Mouse (Mus musculus) bone marrow, adult 2 months (tissue): ENCODE measurements around the gene Nek2. TPM values are rescaled to one million over a fixed set of nuclear protein-coding genes. Genes with fewer than 3 reads are reported as not detected.

ENCODE experiments used
- H3K27ac ChIP-seq: fragments of 200-500 bp; 2 replicates; pipeline ENCODE4 v1.5.1; 2012; ENCODE audit warnings: low read depth, mild to moderate bottlenecking, control low read depth, inconsistent platforms, low read length; ENCODE audit not compliant: control insufficient read depth, poor library complexity, insufficient read depth
- H3K4me1 ChIP-seq: fragments of 200-500 bp; 2 replicates; pipeline ENCODE4 v1.6.1; 2011; ENCODE audit warnings: low read length; ENCODE audit not compliant: control insufficient read depth, insufficient read depth
- H3K4me3 ChIP-seq: fragments of 200-500 bp; replicated peaks from 2 replicates; pipeline ENCODE3; 2011; ENCODE audit warnings: mild to moderate bottlenecking, low read depth, low read length, control low read depth; ENCODE audit not compliant: control insufficient read depth
- CTCF ChIP-seq: fragments of 200-500 bp; IDR thresholded peaks from 2 replicates; pipeline ENCODE4 v1.5.1; 2011; ENCODE audit warnings: low read length, control low read depth; ENCODE audit not compliant: control insufficient read depth, insufficient read depth
- POLR2A ChIP-seq: fragments of 200-500 bp; IDR thresholded peaks from 2 replicates; pipeline ENCODE4 v1.6.1; 2011; ENCODE audit warnings: low read depth, mild to moderate bottlenecking, control low read depth, low read length, borderline replicate concordance; ENCODE audit not compliant: control insufficient read depth
- WGBS: fragments of 180-500 bp; shearing (Covaris S2); methylation state at CpG from one replicate; pipeline ENCODE4 v1.1.7; 2018; 5-methylcytosine and 5-hydroxymethylcytosine counted together
- polyA plus RNA-seq: library from polyadenylated mRNA; stranded (reverse); fragments of >200 nt; gene quantifications from 2 replicates; pipeline ENCODE4 v1.2.4, GENCODE M21; 2011; ENCODE audit warnings: low replicate concordance; ENCODE audit not compliant: missing spikeins, insufficient read depth, insufficient read length

The Nek2 gene
- polyA plus RNA-seq, 1 experiment = 23.5 TPM

GRCm38 (mm10) chr1:191856886-191857651 is 35.8 kb downstream of the Nek2 start:
- WGBS = 90% methylated on average over 5 of the region's 5 CpGs
- H3K4me3 ChIP-seq = no peak overlapping the region
- no peak overlapping the region for H3K27ac ChIP-seq
- TF ChIP-seq CTCF (no peak), POLR2A (no peak)
- H3K4me1 ChIP-seq = peaks cover 2% of the 10 kb centered on the region; the same call in 1 of the 2 replicates

GRCm38 (mm10) chr1:191858136-191858535 is 36.9 kb downstream of the Nek2 start:
- Histone ChIP-seq H3K27ac (no peak overlapping the region), H3K4me3 (no peak overlapping the region), H3K4me1 (peaks cover 2% of the 10 kb centered on the region; the same call in 1 of the 2 replicates)
- no peak for TF ChIP-seq POLR2A
- no peak for TF ChIP-seq CTCF

- TF ChIP-seq CTCF (no peak), POLR2A (no peak)
- H3K4me1 ChIP-seq = peaks cover 2% of the 10 kb centered on the region; the same call in 1 of the 2 replicates
- WGBS = 66% methylated on average over 3 of the region's 3 CpGs
- H3K27ac ChIP-seq = no peak overlapping the region
- H3K4me3 ChIP-seq = no peak overlapping the region
Observed at GRCm38 (mm10) chr1:191859847-191860246, 38.6 kb downstream of the Nek2 start.

GRCm38 (mm10) chr1:191861247-191861646 is 40.0 kb downstream of the Nek2 start:
- Histone ChIP-seq H3K4me3 (no peak overlapping the region), H3K4me1 (peaks cover 1% of the 10 kb centered on the region; the same call in 1 of the 2 replicates), H3K27ac (no peak overlapping the region)
- 77% methylated on average over 5 of the region's 5 CpGs for WGBS
- TF ChIP-seq CTCF (no peak), POLR2A (no peak)

- H3K27ac ChIP-seq = no peak overlapping the region
- no peak overlapping the region for H3K4me3 ChIP-seq
- no peaks in the 10 kb centered on the region for H3K4me1 ChIP-seq
- no peak for TF ChIP-seq POLR2A
- TF ChIP-seq CTCF = no peak
- 70% methylated on average over 4 of the region's 4 CpGs for WGBS
Observed at GRCm38 (mm10) chr1:191863833-191864550, 42.7 kb downstream of the Nek2 start.

GRCm38 (mm10) chr1:191864551-191865027 is 43.3 kb downstream of the Nek2 start:
- TF ChIP-seq CTCF (no peak), POLR2A (no peak)
- no peak overlapping the region for H3K27ac ChIP-seq
- H3K4me3 ChIP-seq = no peak overlapping the region
- H3K4me1 ChIP-seq = no peaks in the 10 kb centered on the region
- WGBS = 81% methylated on average over 8 of the region's 8 CpGs

GRCm38 (mm10) chr1:191872076-191872710 is 50.9 kb downstream of the Nek2 start:
- H3K4me3 ChIP-seq = no peak overlapping the region
- no peak overlapping the region for H3K27ac ChIP-seq
- no peaks in the 10 kb centered on the region; the same call in 1 of the 2 replicates for H3K4me1 ChIP-seq
- TF ChIP-seq POLR2A (no peak), CTCF (no peak)
- WGBS = 58% methylated on average over 6 of the region's 6 CpGs

GRCm38 (mm10) chr1:191875006-191875405 is 53.8 kb downstream of the Nek2 start:
- 55% methylated on average over 7 of the region's 7 CpGs for WGBS
- Histone ChIP-seq H3K4me1 (no peaks in the 10 kb centered on the region; the same call in 1 of the 2 replicates), H3K27ac (no peak overlapping the region), H3K4me3 (no peak overlapping the region)
- no peak for TF ChIP-seq POLR2A
- no peak for TF ChIP-seq CTCF
